ENCODE assay signal across 28 mouse cellular contexts in genomic region chr9:71283156-71283555, GRCm38 (mm10).
"Had no signal": no experiment of that assay in that cellular context is flagged by ENCODE, and none has a peak within 500 bp of the region (broad histone marks: within the 10 kb centered on the region; RNA-seq: fewer than 3 reads in every experiment).

No protein-coding gene starts in this region.

- H3K9me3 ChIP-seq: limb, embryonic 10.5 days; limb, embryonic 12.5 days; limb, embryonic 13.5 days; limb, embryonic 15.5 days; liver, embryonic 12.5 days; liver, embryonic 13.5 days; liver, embryonic 15.5 days; lung, embryonic 15.5 days; megakaryocyte, embryonic 14.5 days; midbrain, embryonic 10.5 days; midbrain, embryonic 12.5 days; midbrain, embryonic 13.5 days; midbrain, embryonic 15.5 days; neural tube, embryonic 12.5 days had no signal

- DNase-seq: left cerebral cortex, postnatal 4 days; liver; liver, embryonic 13.5 days; liver, postnatal 0 days; lung, adult 18-20 months; lung, adult 2 months; lung, embryonic 14.5 days; lung, postnatal 10 days; lung, postnatal 14 days; lung, postnatal 36 days; lung, postnatal 4 days; midbrain, embryonic 14.5 days had no signal

- H3K27ac ChIP-seq: limb, embryonic 10.5 days; limb, embryonic 12.5 days; limb, embryonic 13.5 days; limb, embryonic 15.5 days; liver, embryonic 12.5 days; liver, embryonic 13.5 days; liver, embryonic 14.5 days; liver, embryonic 15.5 days; lung, embryonic 15.5 days; macrophage; midbrain, embryonic 10.5 days; midbrain, embryonic 12.5 days; midbrain, embryonic 13.5 days; midbrain, embryonic 15.5 days; neural tube, embryonic 12.5 days had no signal

- H3K4me1 ChIP-seq: limb, embryonic 12.5 days; limb, embryonic 13.5 days; limb, embryonic 15.5 days; liver, embryonic 12.5 days; liver, embryonic 13.5 days; liver, embryonic 15.5 days; lung, embryonic 15.5 days; megakaryocyte, embryonic 14.5 days; midbrain, embryonic 10.5 days; midbrain, embryonic 12.5 days; midbrain, embryonic 13.5 days; midbrain, embryonic 15.5 days; neural tube, embryonic 12.5 days had no signal

- H3K4me3 ChIP-seq: limb, embryonic 10.5 days; limb, embryonic 12.5 days; limb, embryonic 13.5 days; limb, embryonic 15.5 days; liver, embryonic 12.5 days; liver, embryonic 13.5 days; liver, embryonic 15.5 days; lung, embryonic 15.5 days; megakaryocyte, embryonic 14.5 days; midbrain, embryonic 10.5 days; midbrain, embryonic 12.5 days; midbrain, embryonic 13.5 days; midbrain, embryonic 15.5 days; myocyte; neural tube, embryonic 12.5 days had no signal

- H3K27me3 ChIP-seq: liver, embryonic 12.5 days; liver, embryonic 13.5 days; liver, embryonic 15.5 days; lung, embryonic 15.5 days; midbrain, embryonic 12.5 days; midbrain, embryonic 13.5 days; midbrain, embryonic 15.5 days; neural tube, embryonic 12.5 days had no signal

- H3K36me3 ChIP-seq: limb, embryonic 10.5 days; limb, embryonic 12.5 days; limb, embryonic 13.5 days; limb, embryonic 15.5 days; liver, embryonic 12.5 days; liver, embryonic 13.5 days; liver, embryonic 15.5 days; lung, embryonic 15.5 days; midbrain, embryonic 10.5 days; midbrain, embryonic 12.5 days; midbrain, embryonic 13.5 days; midbrain, embryonic 15.5 days; neural tube, embryonic 12.5 days had no signal
